ENCODE assay signal across 9 mouse cellular contexts in the genomic region with DNA sequence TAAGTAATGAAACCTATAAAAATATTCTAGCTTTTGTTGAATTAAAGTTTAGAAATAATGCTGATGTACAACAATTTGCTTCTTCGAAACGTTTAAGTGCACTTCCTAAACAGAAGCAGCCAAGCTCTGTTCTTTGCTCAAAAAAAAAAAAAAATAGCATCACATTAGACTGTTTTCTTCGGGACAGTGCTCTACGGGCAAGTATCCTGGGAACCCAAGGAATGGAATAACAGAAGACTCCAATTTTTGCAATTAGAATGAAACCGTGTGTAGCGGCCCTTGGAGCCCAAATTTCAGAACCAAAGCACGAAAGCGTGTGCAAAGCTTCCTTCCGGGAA. TPM values are rescaled to one million over a fixed set of nuclear protein-coding genes. Genes with fewer than 3 reads are reported as not detected.
DNase-seq lines count a peak whose midpoint lies in the region; ATAC-seq and TF ChIP-seq lines count a peak whose summit lies in the region.
"Had no signal": no experiment of that assay in that cellular context is flagged by ENCODE, and none has a peak within 500 bp of the region (broad histone marks: within the 10 kb centered on the region; RNA-seq: fewer than 3 reads in every experiment).

No protein-coding gene starts in this region.

- peak overlapping the region; percentile 98 for H3K4me2 ChIP-seq in forebrain, embryonic 13.5 days
- H3K4me2 ChIP-seq in liver, embryonic 14.5 days (ENCODE audit: low read depth): peak overlapping the region; percentile 86

- no peaks in the 10 kb centered on the region for H3K27me3 ChIP-seq in heart, embryonic 10.5 days (ENCODE audit: insufficient read depth, poor library complexity, severe bottlenecking)
- no peaks in the 10 kb centered on the region for H3K27me3 ChIP-seq in C2C12 (ENCODE audit: control insufficient read depth, insufficient read depth, insufficient read length)
- no peaks in the 10 kb centered on the region for H3K27me3 ChIP-seq in forebrain, embryonic 13.5 days
- no peaks in the 10 kb centered on the region for H3K27me3 ChIP-seq in liver, embryonic 14.5 days (ENCODE audit: control insufficient read depth, insufficient read depth, low read length)

- peak overlapping the region; percentile 94 for H3K27ac ChIP-seq in heart, embryonic 10.5 days
- no peak overlapping the region for H3K27ac ChIP-seq in forebrain, embryonic 13.5 days
- H3K27ac ChIP-seq in liver, embryonic 14.5 days: no peak overlapping the region

- no peaks in the 10 kb centered on the region for H3K9me3 ChIP-seq in heart, embryonic 10.5 days
- no peaks in the 10 kb centered on the region for H3K9me3 ChIP-seq in forebrain, embryonic 13.5 days (replicated peaks)
- H3K9me3 ChIP-seq in liver, embryonic 14.5 days (ENCODE audit: control insufficient read depth, low read length): no peaks in the 10 kb centered on the region

- 6% methylated on average over 9 of the region's 9 CpGs for WGBS in heart, embryonic 10.5 days
- WGBS in forebrain, embryonic 13.5 days: 4% methylated on average over 9 of the region's 9 CpGs
- WGBS in liver, embryonic 14.5 days (ENCODE audit: insufficient replicate concordance): 6% methylated on average over 9 of the region's 9 CpGs

- peak overlapping the region; percentile 84 for H3ac ChIP-seq in C2C12 (ENCODE audit: control insufficient read depth, insufficient read length, low read depth)

- ATAC-seq in forebrain, embryonic 13.5 days: no peak
- no peak for ATAC-seq in liver, embryonic 14.5 days (ENCODE audit: insufficient read depth)

- peaks cover 3% of the 10 kb centered on the region; the same call in 1 of the 2 replicates for H3K4me1 ChIP-seq in heart, embryonic 10.5 days
- peaks cover 21% of the 10 kb centered on the region for H3K4me1 ChIP-seq in forebrain, embryonic 13.5 days
- peaks cover 0 to 5% of the 10 kb centered on the region in 2 experiments; a peak in 3 of 4 replicates for H3K4me1 ChIP-seq in liver, embryonic 14.5 days (replicated peaks; ENCODE audit: control insufficient read depth in 2 of 2, insufficient read depth in 2 of 2, low read length in 1 of 2)

- peaks cover 40% of the 10 kb centered on the region for H3K79me2 ChIP-seq in C2C12 (ENCODE audit: control insufficient read depth, insufficient read depth)

- intact Hi-C loops in heart, postnatal 14 days (cut with DNase I): loop anchor here (5.0 to 10.0 kb wide), 2 partner anchors 34 to 138 kb away; partner anchors contain the start of gene Bod1l

- TF ChIP-seq CTCF in C2C12 (IDR thresholded peaks at IDR 0.05; ENCODE audit: control insufficient read depth, insufficient read depth, insufficient read length): no peak
- no peak for TF ChIP-seq CTCF in liver, embryonic 14.5 days (IDR thresholded peaks at IDR 0.05; ENCODE audit: low read depth)

- DNase-seq in heart, embryonic 10.5 days (ENCODE audit: low spot score): no peak
- DNase-seq in heart, postnatal 14 days: no peak
- DNase-seq in liver, embryonic 14.5 days (ENCODE audit: low read depth in 3 of 3, low spot score in 3 of 3): peak in 1 of 3 experiments; percentile 12
- no peak for DNase-seq in MN1 (ENCODE audit: low spot score)
- no peak for DNase-seq in cerebellum, adult 11 months
- DNase-seq in frontal cortex, postnatal 10 days (ENCODE audit: low spot score in 2 of 2): no peak

- no peak for TF ChIP-seq EP300 in liver, embryonic 14.5 days (IDR thresholded peaks at IDR 0.05; ENCODE audit: low read depth)

- H3K4me3 ChIP-seq in heart, embryonic 10.5 days: peak overlapping the region; percentile 92
- peak overlapping the region; percentile 95 for H3K4me3 ChIP-seq in C2C12 (ENCODE audit: insufficient read depth, poor library complexity, severe bottlenecking)
- H3K4me3 ChIP-seq in forebrain, embryonic 13.5 days: peak overlapping the region; percentile 89
- peak overlapping the region; percentile 92 to 99 for H3K4me3 ChIP-seq in liver, embryonic 14.5 days (ENCODE audit: insufficient read depth in 1 of 2, low read depth in 2 of 2, low read length in 2 of 2)

- H3K9ac ChIP-seq in forebrain, embryonic 13.5 days: peak overlapping the region; percentile 92
- H3K9ac ChIP-seq in liver, embryonic 14.5 days (replicated peaks): peak overlapping the region; percentile 88

- peaks cover 26% of the 10 kb centered on the region for H3K79me3 ChIP-seq in C2C12 (ENCODE audit: low read depth)

- no peaks in the 10 kb centered on the region for H3K36me3 ChIP-seq in heart, embryonic 10.5 days
- peaks cover 18% of the 10 kb centered on the region for H3K36me3 ChIP-seq in C2C12 (ENCODE audit: control insufficient read depth, insufficient read depth)
- H3K36me3 ChIP-seq in forebrain, embryonic 13.5 days (ENCODE audit: poor library complexity, severe bottlenecking): no peaks in the 10 kb centered on the region
- no peaks in the 10 kb centered on the region for H3K36me3 ChIP-seq in liver, embryonic 14.5 days (replicated peaks; ENCODE audit: control insufficient read depth, insufficient read depth, low read depth)

TF ChIP-seq in C2C12, 6 proteins besides CTCF, POLR2A, EP300 and RAD21:
- TF ChIP-seq CEBPB (IDR thresholded peaks at IDR 0.05; ENCODE audit: low read depth) (no peak), MYOD1 (IDR thresholded peaks at IDR 0.05; ENCODE audit: control insufficient read depth, insufficient read length, low read depth) (no peak), FOSL1 (IDR thresholded peaks at IDR 0.05; ENCODE audit: insufficient read depth, low read length, poor library complexity, severe bottlenecking) (no peak), MAX (IDR thresholded peaks at IDR 0.05) (no peak), USF1 (IDR thresholded peaks at IDR 0.05; ENCODE audit: low read depth) (no peak), MYOG (IDR thresholded peaks at IDR 0.05; ENCODE audit: control insufficient read depth, extremely low read depth, insufficient read length) (no peak)

RNA-seq across cellular contexts. Expression of gene Rab28, which starts 1.2 kb away (rescaled TPM):
- polyA plus RNA-seq in heart, embryonic 10.5 days (2016; fragmentation: Nextera tagmentation; extraction: Ambion mirVana): 36.1 and 48.1 TPM in 2 replicates
- total RNA-seq in heart, postnatal 14 days (2021): 10 to 100 TPM; 63.6 to 66.6 TPM
- 35.3 TPM for polyA plus RNA-seq in C2C12 (2012; fragmentation: generic; extraction: Trizol)
- 84.4 and 85.7 TPM in 2 replicates for polyA plus RNA-seq in forebrain, embryonic 13.5 days (2015; fragmentation: Nextera tagmentation; extraction: Ambion mirVana)
- 8.3 and 10.3 TPM in 2 replicates for polyA plus RNA-seq in liver, embryonic 14.5 days (2012; rRNA removed)
- 18.8 and 19.6 TPM in 2 replicates for polyA plus RNA-seq in liver, embryonic 14.5 days (2014; fragmentation: Nextera tagmentation; extraction: Ambion mirVana)

RNA-seq across cellular contexts. Expression of gene Nkx3-2, which starts 57.6 kb away (rescaled TPM):
- 0.48 and 2.7 TPM in 2 replicates for polyA plus RNA-seq in heart, embryonic 10.5 days (2016; fragmentation: Nextera tagmentation; extraction: Ambion mirVana)
- not detected for total RNA-seq in heart, postnatal 14 days (2021)
- polyA plus RNA-seq in C2C12 (2012; fragmentation: generic; extraction: Trizol): 0.02 TPM
- polyA plus RNA-seq in forebrain, embryonic 13.5 days (2015; fragmentation: Nextera tagmentation; extraction: Ambion mirVana): not detected in 2 replicates
- 0.02 and 0.08 TPM in 2 replicates for polyA plus RNA-seq in liver, embryonic 14.5 days (2012; rRNA removed)
- polyA plus RNA-seq in liver, embryonic 14.5 days (2014; fragmentation: Nextera tagmentation; extraction: Ambion mirVana): not detected in 2 replicates
- total RNA-seq: monocyte, adult 5-6 weeks had no signal
